Mouse (Mus musculus): ENCODE results near the gene Defb25. TPM values are rescaled to one million over a fixed set of nuclear protein-coding genes. Genes with fewer than 3 reads are reported as not detected.

The Defb25 gene
- polyA plus RNA-seq, 1 experiment from 2014 or later, result 0.95 TPM

GRCm38 (mm10) chr2:152615563-152615962 is 7.3 kb downstream of the Defb25 start:
- Histone ChIP-seq H3K4me2 (ENCODE audit: low read length) (no peak overlapping the region), H3K4me3 (ENCODE audit: control insufficient read depth in 1 of 2, insufficient read depth in 1 of 2, low read depth in 1 of 2, low read length in 2 of 2) (no peak overlapping the region), H3K36me3 (ENCODE audit: control insufficient read depth, insufficient read depth, low read length) (no peaks in the 10 kb centered on the region), H3K9me3 (ENCODE audit: control insufficient read depth, low read length) (no peaks in the 10 kb centered on the region), H3K4me1 (ENCODE audit: control insufficient read depth in 2 of 2, insufficient read depth in 2 of 2, low read length in 2 of 2) (0 out of 4 replicates have a peak, but pooled peaks cover 0 to under 1% of the 10 kb centered on the region in 2 experiments), H3K27me3 (ENCODE audit: control insufficient read depth, insufficient read depth, low read length) (no peaks in the 10 kb centered on the region), H3K27ac (replicated peaks in 1 of 2; ENCODE audit: control insufficient read depth in 1 of 2, insufficient read depth in 1 of 2, low read depth in 2 of 2, low read length in 2 of 2) (no peak overlapping the region), H3K9ac (ENCODE audit: low read length) (no peak overlapping the region)
- ATAC-seq (ENCODE audit: insufficient number of reproducible peaks, insufficient read depth, low FRiP score, low read depth), result no peak
- 14% methylated on average over 7 of the region's 7 CpGs for WGBS

- Histone ChIP-seq H3K27ac (replicated peaks in 1 of 2; ENCODE audit: control insufficient read depth in 1 of 2, insufficient read depth in 1 of 2, low read depth in 2 of 2, low read length in 2 of 2) (no peak overlapping the region), H3K4me1 (ENCODE audit: control insufficient read depth in 2 of 2, insufficient read depth in 2 of 2, low read length in 2 of 2) (no peaks in the 10 kb centered on the region), H3K4me3 (ENCODE audit: control insufficient read depth in 1 of 2, insufficient read depth in 1 of 2, low read depth in 1 of 2, low read length in 2 of 2) (no peak overlapping the region), H3K9me3 (ENCODE audit: control insufficient read depth, low read length) (no peaks in the 10 kb centered on the region), H3K36me3 (ENCODE audit: control insufficient read depth, insufficient read depth, low read length) (no peaks in the 10 kb centered on the region), H3K9ac (ENCODE audit: low read length) (no peak overlapping the region), H3K27me3 (ENCODE audit: control insufficient read depth, insufficient read depth, low read length) (no peaks in the 10 kb centered on the region), H3K4me2 (ENCODE audit: low read length) (no peak overlapping the region)
- 35% methylated on average over 8 of the region's 8 CpGs for WGBS
- no peak for ATAC-seq (ENCODE audit: insufficient number of reproducible peaks, insufficient read depth, low FRiP score, low read depth)
Observed at GRCm38 (mm10) chr2:152612193-152612592, 10.7 kb downstream of the Defb25 start.

GRCm38 (mm10) chr2:152608719-152609118 is 14.1 kb downstream of the Defb25 start:
- 84% methylated on average over 1 of the region's 1 CpGs for WGBS
- no peak overlapping the region for H3K4me2 ChIP-seq (ENCODE audit: low read length)
- no peak for ATAC-seq (ENCODE audit: insufficient number of reproducible peaks, insufficient read depth, low FRiP score, low read depth)
- H3K9ac ChIP-seq (ENCODE audit: low read length), result no peak overlapping the region
- H3K36me3 ChIP-seq (ENCODE audit: control insufficient read depth, insufficient read depth, low read length), result no peaks in the 10 kb centered on the region
- H3K4me3 ChIP-seq (ENCODE audit: control insufficient read depth in 1 of 2, insufficient read depth in 1 of 2, low read depth in 1 of 2, low read length in 2 of 2), result no peak overlapping the region
- H3K27me3 ChIP-seq (ENCODE audit: control insufficient read depth, insufficient read depth, low read length), result no peaks in the 10 kb centered on the region
- no peaks in the 10 kb centered on the region for H3K4me1 ChIP-seq (ENCODE audit: control insufficient read depth in 2 of 2, insufficient read depth in 2 of 2, low read length in 2 of 2)
- no peak overlapping the region for H3K27ac ChIP-seq (replicated peaks in 1 of 2; ENCODE audit: control insufficient read depth in 1 of 2, insufficient read depth in 1 of 2, low read depth in 2 of 2, low read length in 2 of 2)
- H3K9me3 ChIP-seq (ENCODE audit: control insufficient read depth, low read length), result no peaks in the 10 kb centered on the region

- no peaks in the 10 kb centered on the region for H3K27me3 ChIP-seq (ENCODE audit: control insufficient read depth, insufficient read depth, low read length)
- H3K4me3 ChIP-seq (ENCODE audit: control insufficient read depth in 1 of 2, insufficient read depth in 1 of 2, low read depth in 1 of 2, low read length in 2 of 2), result no peak overlapping the region
- ATAC-seq (ENCODE audit: insufficient number of reproducible peaks, insufficient read depth, low FRiP score, low read depth), result no peak
- H3K4me1 ChIP-seq (ENCODE audit: control insufficient read depth in 2 of 2, insufficient read depth in 2 of 2, low read length in 2 of 2), result no peaks in the 10 kb centered on the region
- H3K9ac ChIP-seq (ENCODE audit: low read length), result no peak overlapping the region
- H3K9me3 ChIP-seq (ENCODE audit: control insufficient read depth, low read length), result no peaks in the 10 kb centered on the region
- H3K4me2 ChIP-seq (ENCODE audit: low read length), result no peak overlapping the region
- WGBS, result 52% methylated on average over 6 of the region's 6 CpGs
- no peak overlapping the region for H3K27ac ChIP-seq (replicated peaks in 1 of 2; ENCODE audit: control insufficient read depth in 1 of 2, insufficient read depth in 1 of 2, low read depth in 2 of 2, low read length in 2 of 2)
- H3K36me3 ChIP-seq (ENCODE audit: control insufficient read depth, insufficient read depth, low read length), result no peaks in the 10 kb centered on the region
Observed at GRCm38 (mm10) chr2:152607746-152608145, 15.1 kb downstream of the Defb25 start.

- Histone ChIP-seq H3K27me3 (ENCODE audit: control insufficient read depth, insufficient read depth, low read length) (no peaks in the 10 kb centered on the region), H3K4me2 (ENCODE audit: low read length) (no peak within 1 kb of the TSS), H3K27ac (replicated peaks in 1 of 2; ENCODE audit: control insufficient read depth in 1 of 2, insufficient read depth in 1 of 2, low read depth in 2 of 2, low read length in 2 of 2) (no peak within 1 kb of the TSS), H3K9me3 (ENCODE audit: control insufficient read depth, low read length) (no peaks in the 10 kb centered on the region), H3K9ac (ENCODE audit: low read length) (no peak within 1 kb of the TSS), H3K4me3 (ENCODE audit: control insufficient read depth in 1 of 2, insufficient read depth in 1 of 2, low read depth in 1 of 2, low read length in 2 of 2) (no peak within 1 kb of the TSS), H3K36me3 (ENCODE audit: control insufficient read depth, insufficient read depth, low read length) (no peaks in the 10 kb centered on the region), H3K4me1 (ENCODE audit: control insufficient read depth in 2 of 2, insufficient read depth in 2 of 2, low read length in 2 of 2) (no peaks in the 10 kb centered on the region)
- ATAC-seq (ENCODE audit: insufficient number of reproducible peaks, insufficient read depth, low FRiP score, low read depth), result no peak
- WGBS, result 78% methylated on average over 15 of the region's 15 CpGs
Observed at GRCm38 (mm10) chr2:152604057-152604456, 18.8 kb downstream of the Defb25 start, which contains the start of gene Defb36. Gene Defb36 (plus strand): TSS chr2:152604327.

- no peaks in the 10 kb centered on the region for H3K9me3 ChIP-seq (ENCODE audit: control insufficient read depth, low read length)
- no peak overlapping the region for H3K27ac ChIP-seq (replicated peaks in 1 of 2; ENCODE audit: control insufficient read depth in 1 of 2, insufficient read depth in 1 of 2, low read depth in 2 of 2, low read length in 2 of 2)
- H3K4me2 ChIP-seq (ENCODE audit: low read length), result no peak overlapping the region
- WGBS, result 72% methylated on average over 4 of the region's 4 CpGs
- no peak overlapping the region for H3K4me3 ChIP-seq (ENCODE audit: control insufficient read depth in 1 of 2, insufficient read depth in 1 of 2, low read depth in 1 of 2, low read length in 2 of 2)
- no peaks in the 10 kb centered on the region for H3K4me1 ChIP-seq (ENCODE audit: control insufficient read depth in 2 of 2, insufficient read depth in 2 of 2, low read length in 2 of 2)
- no peaks in the 10 kb centered on the region for H3K27me3 ChIP-seq (ENCODE audit: control insufficient read depth, insufficient read depth, low read length)
- H3K9ac ChIP-seq (ENCODE audit: low read length), result no peak overlapping the region
- ATAC-seq (ENCODE audit: insufficient number of reproducible peaks, insufficient read depth, low FRiP score, low read depth), result no peak
- no peaks in the 10 kb centered on the region for H3K36me3 ChIP-seq (ENCODE audit: control insufficient read depth, insufficient read depth, low read length)
Observed at GRCm38 (mm10) chr2:152601275-152601960, 21.4 kb downstream of the Defb25 start.

- H3K9ac ChIP-seq (ENCODE audit: low read length), result no peak overlapping the region
- 75% methylated on average over 6 of the region's 6 CpGs for WGBS
- no peaks in the 10 kb centered on the region for H3K36me3 ChIP-seq (ENCODE audit: control insufficient read depth, insufficient read depth, low read length)
- no peak overlapping the region for H3K27ac ChIP-seq (replicated peaks in 1 of 2; ENCODE audit: control insufficient read depth in 1 of 2, insufficient read depth in 1 of 2, low read depth in 2 of 2, low read length in 2 of 2)
- ATAC-seq (ENCODE audit: insufficient number of reproducible peaks, insufficient read depth, low FRiP score, low read depth), result no peak
- no peaks in the 10 kb centered on the region for H3K9me3 ChIP-seq (ENCODE audit: control insufficient read depth, low read length)
- no peaks in the 10 kb centered on the region for H3K27me3 ChIP-seq (ENCODE audit: control insufficient read depth, insufficient read depth, low read length)
- H3K4me2 ChIP-seq (ENCODE audit: low read length), result no peak overlapping the region
- H3K4me3 ChIP-seq (ENCODE audit: control insufficient read depth in 1 of 2, insufficient read depth in 1 of 2, low read depth in 1 of 2, low read length in 2 of 2), result no peak overlapping the region
- no peaks in the 10 kb centered on the region for H3K4me1 ChIP-seq (ENCODE audit: control insufficient read depth in 2 of 2, insufficient read depth in 2 of 2, low read length in 2 of 2)
Observed at GRCm38 (mm10) chr2:152600076-152600475, 22.8 kb downstream of the Defb25 start.

- H3K4me3 ChIP-seq (ENCODE audit: control insufficient read depth in 1 of 2, insufficient read depth in 1 of 2, low read depth in 1 of 2, low read length in 2 of 2), result no peak within 1 kb of the TSS
- no peak within 1 kb of the TSS for H3K9ac ChIP-seq (ENCODE audit: low read length)
- H3K27ac ChIP-seq (replicated peaks in 1 of 2; ENCODE audit: control insufficient read depth in 1 of 2, insufficient read depth in 1 of 2, low read depth in 2 of 2, low read length in 2 of 2), result no peak within 1 kb of the TSS
- ATAC-seq (ENCODE audit: insufficient number of reproducible peaks, insufficient read depth, low FRiP score, low read depth), result no peak
- no peaks in the 10 kb centered on the region for H3K4me1 ChIP-seq (ENCODE audit: control insufficient read depth in 2 of 2, insufficient read depth in 2 of 2, low read length in 2 of 2)
- no peaks in the 10 kb centered on the region for H3K27me3 ChIP-seq (ENCODE audit: control insufficient read depth, insufficient read depth, low read length)
- no peak within 1 kb of the TSS for H3K4me2 ChIP-seq (ENCODE audit: low read length)
- WGBS, result 58% methylated on average over 7 of the region's 7 CpGs
- H3K9me3 ChIP-seq (ENCODE audit: control insufficient read depth, low read length), result no peaks in the 10 kb centered on the region
- no peaks in the 10 kb centered on the region for H3K36me3 ChIP-seq (ENCODE audit: control insufficient read depth, insufficient read depth, low read length)
Observed at GRCm38 (mm10) chr2:152599299-152599698, 23.6 kb downstream of the Defb25 start, which contains the start of gene Defb45. Gene Defb45 (minus strand): TSS chr2:152599399.
